Mouse (Mus musculus): ENCODE results near the gene Ecd.

DNA sequence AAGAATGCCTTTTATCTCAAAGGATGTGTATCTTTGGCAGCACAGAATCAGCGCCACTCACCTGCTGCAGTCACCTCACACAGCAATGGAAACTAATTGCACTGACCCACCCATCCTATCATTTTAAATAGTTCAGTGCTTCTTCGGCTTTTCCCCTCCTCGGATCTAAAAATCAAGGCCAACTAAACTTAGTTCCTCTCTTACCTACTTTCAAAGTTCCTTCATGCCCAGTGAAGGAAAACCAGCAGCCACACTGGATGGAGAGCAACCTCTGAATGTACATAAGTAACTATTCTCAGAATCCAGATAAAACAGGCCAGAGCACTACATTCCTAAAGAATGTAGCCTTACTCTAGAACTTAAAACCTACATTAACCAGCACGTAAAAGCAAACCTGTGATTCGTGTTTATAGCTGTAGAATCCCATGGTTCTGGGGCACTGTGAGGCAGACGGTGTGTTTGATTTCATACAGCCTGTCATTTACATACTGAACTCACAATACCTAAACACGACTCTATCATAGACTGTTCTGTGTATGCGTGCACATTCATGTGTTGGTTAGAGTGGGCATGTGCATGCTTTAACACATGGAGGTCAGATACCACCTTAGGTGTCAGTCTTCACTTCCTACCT is 41.6 kb upstream of the Ecd start:
- TF ChIP-seq HCFC1 (IDR thresholded peaks at IDR 0.05; ENCODE audit: borderline replicate concordance, insufficient read depth, low read length) (no peak), ZC3H11A (IDR thresholded peaks at IDR 0.05; ENCODE audit: borderline replicate concordance, low read depth, low read length) (no peak), ZNF384 (IDR thresholded peaks at IDR 0.05; ENCODE audit: low read depth, low read length) (no peak), CHD2 (IDR thresholded peaks at IDR 0.05; ENCODE audit: low read depth, low read length) (no peak), MAFK (IDR thresholded peaks at IDR 0.05; ENCODE audit: insufficient read depth, low read depth, low read length) (no peak)

Data from ES-E14 (cell line).